Mouse (Mus musculus) forebrain, embryonic 14.5 days (tissue): ENCODE measurements around the gene Ssxa1. TPM values are rescaled to one million over a fixed set of nuclear protein-coding genes. Genes with fewer than 3 reads are reported as not detected.
"Not testable (repeated sequence)": the region's sequence is repeated elsewhere in the genome, so short reads cannot be mapped to it uniquely, and the experiment has no call there.

Experiments
- ATAC-seq: fragments of 200-750 bp; cut with Nextera tagmentation; 2 replicates; pipeline ENCODE4 v1.8.0; 2017; ENCODE audit warnings: mild to moderate bottlenecking, moderate library complexity
- DNase-seq: peaks from one replicate; pipeline ENCODE4 v3.0.0-alpha.2; 2015; ENCODE audit warnings: low spot score
- H3K27ac ChIP-seq: fragments of 300-500 bp; sonication (generic); 2 replicates; pipeline ENCODE4 v1.5.1; 2014; ENCODE audit warnings: low read depth, mild to moderate bottlenecking, control low read depth, low read length, moderate library complexity
- H3K27me3 ChIP-seq: fragments of 300-500 bp; sonication (generic); replicated peaks from 2 replicates; pipeline ENCODE4 v1.6.1; 2014; ENCODE audit warnings: low read length, control low read depth, mixed read lengths; ENCODE audit not compliant: control insufficient read depth, insufficient read depth
- H3K36me3 ChIP-seq: fragments of 300-500 bp; sonication (generic); 2 replicates; pipeline ENCODE4 v1.6.1; 2014; ENCODE audit warnings: low read length, control low read depth; ENCODE audit not compliant: control insufficient read depth, insufficient read depth
- H3K4me1 ChIP-seq: fragments of 300-500 bp; sonication (generic); 2 replicates; pipeline ENCODE4 v1.6.1; 2014; ENCODE audit warnings: antibody characterized with exemption, low read length, control low read depth; ENCODE audit not compliant: control insufficient read depth, insufficient read depth
- H3K4me2 ChIP-seq: fragments of 300-500 bp; sonication (generic); 2 replicates; pipeline ENCODE4 v1.6.1; 2014; ENCODE audit warnings: mild to moderate bottlenecking, control low read depth, low read length
- H3K4me3 ChIP-seq: fragments of 300-500 bp; sonication (generic); 2 replicates; pipeline ENCODE4 v1.5.1; 2014; ENCODE audit warnings: low read depth, low read length, control low read depth
- H3K9ac ChIP-seq: fragments of 300-500 bp; sonication (generic); 2 replicates; pipeline ENCODE4 v1.6.1; 2014; ENCODE audit warnings: mild to moderate bottlenecking, low read length, control low read depth, moderate library complexity
- H3K9me3 ChIP-seq: fragments of 300-500 bp; sonication (generic); replicated peaks from 2 replicates; pipeline ENCODE4 v1.6.1; 2016; ENCODE audit warnings: low read length, control low read depth, mixed read lengths; ENCODE audit not compliant: control insufficient read depth
- WGBS: fragments of 180-500 bp; shearing (Covaris S2); extraction: QIAGEN DNeasy Blood & Tissue Kit; methylation state at CpG from one replicate; pipeline ENCODE4 v1.1.7; 2014; 5-methylcytosine and 5-hydroxymethylcytosine counted together
- polyA plus RNA-seq: library from polyadenylated mRNA; unstranded; fragments of >200 nt; fragmentation: Nextera tagmentation; extraction: Ambion mirVana; gene quantifications from 2 replicates; pipeline ENCODE4 v1.2.1, GENCODE M21; 2014

The Ssxa1 gene
- not detected in 2 replicates for polyA plus RNA-seq

DNA sequence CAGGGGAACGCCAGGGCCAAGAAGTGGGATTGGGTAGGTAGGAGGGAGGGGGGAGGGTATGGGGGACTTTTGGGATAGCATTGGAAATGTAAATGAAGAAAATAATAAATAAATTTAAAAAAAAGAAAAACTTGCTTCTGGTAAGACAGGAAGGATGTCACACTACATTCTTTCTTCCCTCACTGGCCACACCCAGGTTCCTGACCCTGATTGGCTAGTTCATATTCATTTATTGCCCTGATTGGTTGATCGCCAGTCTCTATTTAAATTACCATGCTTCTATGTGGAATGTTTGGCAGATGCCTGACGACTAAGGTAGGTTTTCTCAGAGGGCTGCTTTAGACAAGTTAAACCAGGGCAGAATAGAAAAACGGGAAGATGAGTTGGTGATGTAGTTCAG lies at the start of gene Ssxa1:
Gene Ssxa1 (plus strand): TSS at position 301 of the 400 bp plus-strand sequence.
- H3K4me2 ChIP-seq, result no peak within 1 kb of the TSS
- DNase-seq (no peak), ATAC-seq (no peak)
- H3K4me3 ChIP-seq, result no peak within 1 kb of the TSS
- H3K36me3 ChIP-seq, result no peaks in the 10 kb centered on the region
- no peaks in the 10 kb centered on the region for H3K9me3 ChIP-seq
- H3K9ac ChIP-seq, result no peak within 1 kb of the TSS
- no peaks in the 10 kb centered on the region for H3K4me1 ChIP-seq
- no peak within 1 kb of the TSS for H3K27ac ChIP-seq
- WGBS, result 78% methylated on average over 4 of the region's 4 CpGs
- no peaks in the 10 kb centered on the region for H3K27me3 ChIP-seq

DNA sequence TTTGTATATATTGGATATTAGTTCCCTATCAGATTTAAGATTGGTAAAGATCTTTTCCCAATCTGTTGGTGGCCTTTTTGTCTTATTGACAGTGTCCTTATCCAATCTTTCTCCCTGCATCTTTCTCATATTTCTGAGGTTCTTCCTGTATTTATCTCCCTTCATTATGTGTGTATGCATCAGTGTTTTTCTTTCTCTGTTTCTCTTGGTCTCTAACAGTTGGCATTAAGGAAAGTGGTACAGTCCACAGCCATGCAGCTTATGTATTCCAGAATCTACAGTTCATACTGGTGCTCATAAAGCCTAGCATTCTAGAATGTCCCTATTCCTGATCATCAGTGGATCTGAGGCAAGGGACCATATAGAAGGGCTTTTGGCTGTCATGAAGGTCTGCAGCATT lies 47.5 kb upstream of the Ssxa1 start, which contains the start of gene Spaca5:
Gene Spaca5 (plus strand): TSS at position 301 of the 400 bp plus-strand sequence.
- DNase-seq, result no peak
- H3K27me3 ChIP-seq, result no peaks in the 10 kb centered on the region
- ATAC-seq, result no peak
- H3K9me3 ChIP-seq, result no peaks in the 10 kb centered on the region
- H3K4me2 ChIP-seq, result no peak within 1 kb of the TSS
- H3K36me3 ChIP-seq, result no peaks in the 10 kb centered on the region
- no peak within 1 kb of the TSS for H3K4me3 ChIP-seq
- H3K27ac ChIP-seq, result no peak within 1 kb of the TSS
- no peak within 1 kb of the TSS for H3K9ac ChIP-seq
- no peaks in the 10 kb centered on the region for H3K4me1 ChIP-seq

DNA sequence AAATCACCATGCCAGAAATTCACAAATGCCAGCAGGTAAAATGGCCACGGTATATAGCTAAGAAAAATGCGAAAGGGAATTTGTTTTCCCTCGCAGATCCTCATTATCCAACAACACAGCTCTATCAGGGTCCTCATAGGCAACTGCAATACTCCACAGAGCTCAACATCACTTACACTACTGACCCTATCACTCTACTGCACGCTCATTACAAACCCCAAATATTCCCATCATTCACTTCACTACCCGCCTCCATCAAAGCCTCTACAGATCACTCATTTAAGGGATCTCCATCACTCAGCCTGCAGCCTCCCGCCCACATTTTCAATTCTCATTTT lies 27.0 kb upstream of the Ssxa1 start:
- Histone ChIP-seq H3K4me3 (peak overlapping the region; percentile 36), H3K27ac (no peak overlapping the region), H3K9me3 (0 out of 2 replicates have a peak, but pooled peaks cover under 1% of the 10 kb centered on the region), H3K4me2 (peak overlapping the region; percentile 48), H3K36me3 (no peaks in the 10 kb centered on the region), H3K4me1 (no peaks in the 10 kb centered on the region), H3K9ac (peak overlapping the region; percentile 62), H3K27me3 (no peaks in the 10 kb centered on the region)
- ATAC-seq (peak; percentile 59), DNase-seq (no peak)
- WGBS, result 34% methylated on average over 6 of the region's 6 CpGs

- Histone ChIP-seq H3K36me3 (no peaks in the 10 kb centered on the region), H3K4me1 (no peaks in the 10 kb centered on the region), H3K4me3 (peak within 1 kb of the TSS; percentile 36), H3K4me2 (peak within 1 kb of the TSS; percentile 48), H3K9ac (peak within 1 kb of the TSS; percentile 62), H3K9me3 (no peaks in the 10 kb centered on the region), H3K27ac (peak within 1 kb of the TSS; percentile 80), H3K27me3 (no peaks in the 10 kb centered on the region)
- peak; percentile 92 for ATAC-seq
- 29% methylated on average over 27 of the region's 27 CpGs for WGBS
- DNase-seq, result peak; percentile 87
Observed at GRCm38 (mm10) chrX:21088983-21089866, 26.4 kb upstream of the Ssxa1 start, which contains the start of gene Zfp300. TSS of gene Zfp300 (minus strand) at chrX:21089527.

DNA sequence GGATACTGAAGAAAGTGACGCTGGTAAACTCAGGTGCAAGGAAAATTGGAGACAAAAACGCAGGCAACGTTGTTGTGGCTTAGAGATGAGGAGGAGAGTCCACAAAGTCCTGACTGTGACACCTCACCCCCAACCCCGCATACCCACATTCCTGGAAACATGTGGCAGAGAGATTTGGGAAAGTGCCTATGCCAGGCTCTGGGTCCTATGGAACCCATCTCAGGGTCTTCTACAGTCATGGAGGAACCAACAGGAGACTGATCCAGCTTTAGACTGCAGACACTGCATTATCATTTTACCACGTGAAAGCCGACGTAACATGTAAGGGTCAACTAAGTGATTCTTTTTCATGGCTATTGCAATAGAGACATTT lies 25.8 kb upstream of the Ssxa1 start:
- H3K4me1 ChIP-seq, result no peaks in the 10 kb centered on the region
- DNase-seq, result peak; percentile 0
- H3K27me3 ChIP-seq, result no peaks in the 10 kb centered on the region
- H3K36me3 ChIP-seq, result no peaks in the 10 kb centered on the region
- 62% methylated on average over 7 of the region's 7 CpGs for WGBS
- H3K27ac ChIP-seq, result peak overlapping the region; percentile 80; the same call in 1 of the 2 replicates
- peak; percentile 45 for ATAC-seq
- H3K4me2 ChIP-seq, result peak overlapping the region; percentile 48
- peak overlapping the region; percentile 36 for H3K4me3 ChIP-seq
- no peaks in the 10 kb centered on the region for H3K9me3 ChIP-seq
- peak overlapping the region; percentile 62 for H3K9ac ChIP-seq

GRCm38 (mm10) chrX:21146675-21147074 lies 31.1 kb downstream of the Ssxa1 start:
- not testable (repeated sequence) for H3K9ac ChIP-seq, H3K27me3 ChIP-seq, H3K27ac ChIP-seq, H3K9me3 ChIP-seq, ATAC-seq, H3K4me1 ChIP-seq, H3K4me3 ChIP-seq, DNase-seq, H3K4me2 ChIP-seq, H3K36me3 ChIP-seq
- WGBS, result 94% methylated on average over 25 of the region's 25 CpGs

Other genes with a start within 250 kb of the Ssxa1 start
- gene Timp1, start 245.7 kb upstream of the Ssxa1 start, polyA plus RNA-seq, result 4.0 and 4.4 TPM in 2 replicates
- gene Syn1, start 194.8 kb upstream of the Ssxa1 start, polyA plus RNA-seq, result 28.8 and 36.1 TPM in 2 replicates
- 4.4 and 5.1 TPM in 2 replicates for gene Cfp, start 184.3 kb upstream of the Ssxa1 start, polyA plus RNA-seq
- gene Elk1, start 165.2 kb upstream of the Ssxa1 start, polyA plus RNA-seq, result 11.0 and 12.4 TPM in 2 replicates
- 43.8 and 56.3 TPM in 2 replicates for gene Uxt, start 153.8 kb upstream of the Ssxa1 start, polyA plus RNA-seq
- 8.6 and 11.4 TPM in 2 replicates for gene Zfp182, start 53.5 kb upstream of the Ssxa1 start, polyA plus RNA-seq
- gene Spaca5, start 47.4 kb upstream of the Ssxa1 start, polyA plus RNA-seq, result not detected in 2 replicates
- 3.0 and 4.7 TPM in 2 replicates for gene Zfp300, start 26.3 kb upstream of the Ssxa1 start, polyA plus RNA-seq
- gene Gm21876, start 59.8 kb downstream of the Ssxa1 start, polyA plus RNA-seq, result not detected in 2 replicates